Mouse (Mus musculus) ES-E14 (cell line): ENCODE measurements around the gene Zbtb46. TPM values are rescaled to one million over a fixed set of nuclear protein-coding genes. Genes with fewer than 3 reads are reported as not detected.

Source experiments
- DNase-seq: peaks from one replicate; pipeline ENCODE4 v3.0.0-alpha.2; 2013; ENCODE audit warnings: low read depth, low spot score
- H3K27ac ChIP-seq: 2 replicates; pipeline ENCODE4 v1.5.1; 2012; ENCODE audit warnings: low read depth, mild to moderate bottlenecking, low read length, moderate library complexity, mixed read lengths; ENCODE audit not compliant: poor library complexity, insufficient read depth, severe bottlenecking
- H3K36me3 ChIP-seq: 2 replicates; pipeline ENCODE4 v1.6.1; 2012; ENCODE audit warnings: mild to moderate bottlenecking, low read length, moderate library complexity, mixed read lengths; ENCODE audit not compliant: control insufficient read depth, poor library complexity, insufficient read depth, severe bottlenecking
- H3K4me1 ChIP-seq, 2 experiments: fragments of 150-350 bp in 1 of 2; sonication (generic) in 1 of 2; 2 replicates each; pipeline ENCODE4 v1.6.1; 2012; ENCODE audit warnings: low read length in 2 of 2, mild to moderate bottlenecking in 1 of 2, mixed read lengths in 1 of 2; ENCODE audit not compliant: control insufficient read depth in 2 of 2, insufficient read depth in 2 of 2, poor library complexity in 1 of 2
- H3K4me3 ChIP-seq, 2 experiments: fragments of 150-350 bp in 1 of 2; sonication (generic) in 1 of 2; 2 replicates each; pipeline ENCODE4 v1.5.1; 2012; ENCODE audit warnings: low read length in 2 of 2, low read depth in 1 of 2, mild to moderate bottlenecking in 1 of 2, mixed read lengths in 1 of 2; ENCODE audit not compliant: insufficient read depth in 1 of 2, poor library complexity in 1 of 2, severe bottlenecking in 1 of 2
- H3K9ac ChIP-seq: 2 replicates; pipeline ENCODE4 v1.6.1; 2012; ENCODE audit warnings: low read depth, mild to moderate bottlenecking, low read length, mixed read lengths; ENCODE audit not compliant: poor library complexity, insufficient read depth, severe bottlenecking
- H3K9me3 ChIP-seq: fragments of 150-350 bp; sonication (generic); 2 replicates; pipeline ENCODE4 v1.6.1; 2012; ENCODE audit warnings: low read depth, mild to moderate bottlenecking, low read length; ENCODE audit not compliant: control insufficient read depth, insufficient read depth
- CHD2 ChIP-seq: IDR thresholded peaks from 2 replicates; pipeline ENCODE4 v1.6.1; 2014; ENCODE audit warnings: mild to moderate bottlenecking, low read depth, low read length, inconsistent platforms
- HCFC1 ChIP-seq: IDR thresholded peaks from 2 replicates; pipeline ENCODE4 v1.6.1; 2012; ENCODE audit warnings: low read length, inconsistent platforms, borderline replicate concordance; ENCODE audit not compliant: insufficient read depth
- MAFK ChIP-seq: IDR thresholded peaks from 2 replicates; pipeline ENCODE4 v1.6.1; 2014; ENCODE audit warnings: mild to moderate bottlenecking, low read depth, low read length, inconsistent platforms; ENCODE audit not compliant: insufficient read depth
- ZC3H11A ChIP-seq: IDR thresholded peaks from 2 replicates; pipeline ENCODE4 v1.6.1; 2012; ENCODE audit warnings: low read depth, mild to moderate bottlenecking, inconsistent platforms, low read length, borderline replicate concordance
- ZNF384 ChIP-seq: IDR thresholded peaks from 2 replicates; pipeline ENCODE4 v1.6.1; 2012; ENCODE audit warnings: low read depth, low read length, inconsistent platforms
- in situ Hi-C, 2 experiments: fragments of 600-800 bp; cut with MboI; formaldehyde crosslinking; loops; one replicate each; pipeline ENCODE4 v1.15.1; 2025; ENCODE audit warnings: low sequenced_read_pairs in 2 of 2, inconsistent platforms in 1 of 2; ENCODE audit not compliant: unreplicated experiment in 2 of 2
- total RNA-seq: library from RNA; depleted of rRNA; stranded (reverse); fragments of 300-350 nt; gene quantifications from 2 replicates; pipeline ENCODE4 v1.2.3, GENCODE M21; 2012

Gene Zbtb46
- total RNA-seq, 1 experiment, result 4.4 TPM

GRCm38 (mm10) chr2:181455899-181456298, 3.3 kb downstream of the Zbtb46 start:
- no peaks in the 10 kb centered on the region for H3K36me3 ChIP-seq
- H3K4me1 ChIP-seq, result peaks cover 3% of the 10 kb centered on the region in 2 experiments; a peak in 2 of 4 replicates
- no peak overlapping the region for H3K4me3 ChIP-seq
- H3K9me3 ChIP-seq, result no peaks in the 10 kb centered on the region
- in situ Hi-C loops, result no loop called here
- no peak for TF ChIP-seq MAFK
- TF ChIP-seq HCFC1, result no peak
- no peak for TF ChIP-seq ZC3H11A
- no peak for TF ChIP-seq CHD2
- no peak for TF ChIP-seq ZNF384
- DNase-seq, result no peak
- no peak overlapping the region for H3K27ac ChIP-seq
- H3K9ac ChIP-seq, result no peak overlapping the region

DNA sequence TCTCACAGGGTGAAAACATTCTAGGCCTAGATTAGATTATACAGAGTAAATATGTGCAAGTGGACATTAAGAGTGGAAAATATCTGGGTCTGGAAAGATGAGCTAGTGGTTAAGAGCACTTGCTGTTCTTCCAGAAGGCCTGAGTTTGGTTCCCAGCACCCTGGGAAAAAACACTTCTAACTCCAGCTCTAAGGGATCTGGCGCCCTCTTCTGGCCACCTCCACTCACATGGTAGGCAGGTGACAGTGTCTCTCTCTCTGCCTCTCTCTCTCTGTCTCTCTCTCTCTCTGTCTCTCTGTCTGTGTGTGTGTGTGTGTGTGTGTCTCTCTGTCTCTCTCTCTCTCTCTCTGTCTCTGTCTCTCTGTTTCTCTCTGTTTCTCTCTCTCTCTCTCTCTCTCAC, 6.0 kb downstream of the Zbtb46 start:
- peak; percentile 35 for DNase-seq
- H3K36me3 ChIP-seq, result no peaks in the 10 kb centered on the region
- no peak overlapping the region for H3K27ac ChIP-seq
- TF ChIP-seq CHD2, result no peak
- TF ChIP-seq ZNF384, result no peak
- TF ChIP-seq HCFC1, result no peak
- TF ChIP-seq MAFK, result no peak
- TF ChIP-seq ZC3H11A, result no peak
- no peak overlapping the region for H3K9ac ChIP-seq
- no peaks in the 10 kb centered on the region for H3K9me3 ChIP-seq
- no peak overlapping the region for H3K4me3 ChIP-seq
- in situ Hi-C loops, result no loop called here
- H3K4me1 ChIP-seq, result peaks cover 0 to 2% of the 10 kb centered on the region in 2 experiments; a peak in 1 of 4 replicates

- no peak overlapping the region for H3K9ac ChIP-seq
- H3K4me3 ChIP-seq, result no peak overlapping the region
- in situ Hi-C loops, result no loop called here
- H3K36me3 ChIP-seq, result no peaks in the 10 kb centered on the region
- no peak overlapping the region for H3K27ac ChIP-seq
- H3K9me3 ChIP-seq, result no peaks in the 10 kb centered on the region
- no peaks in the 10 kb centered on the region for H3K4me1 ChIP-seq
- TF ChIP-seq MAFK (no peak), HCFC1 (no peak), ZNF384 (no peak), CHD2 (no peak), ZC3H11A (no peak)
- no peak for DNase-seq
These were observed 7.0 kb downstream of the Zbtb46 start for GRCm38 (mm10) chr2:181452181-181452580.

DNA sequence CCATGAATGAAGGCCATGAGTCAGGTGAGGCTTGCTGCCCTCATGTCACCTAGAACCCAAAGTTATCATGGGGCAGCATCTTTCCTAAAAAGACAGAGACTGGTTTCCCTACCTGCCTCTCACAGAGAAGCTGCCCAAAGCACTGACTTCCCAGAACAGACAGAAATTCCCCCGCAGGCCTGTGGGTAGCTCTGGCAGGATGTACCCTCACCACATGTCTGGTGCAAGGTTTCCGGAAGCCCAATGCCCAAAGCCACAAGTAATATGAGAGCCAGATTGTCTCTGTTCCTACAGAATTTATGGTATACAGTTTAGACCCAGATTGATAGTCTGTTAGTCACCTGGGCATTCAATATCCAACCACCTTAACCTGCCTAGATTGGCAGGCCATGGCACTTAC, 16.2 kb downstream of the Zbtb46 start:
- Histone ChIP-seq H3K9ac (no peak overlapping the region), H3K36me3 (no peaks in the 10 kb centered on the region), H3K4me3 (no peak overlapping the region), H3K9me3 (no peaks in the 10 kb centered on the region), H3K27ac (no peak overlapping the region), H3K4me1 (no peaks in the 10 kb centered on the region)
- DNase-seq, result no peak
- TF ChIP-seq HCFC1 (no peak), MAFK (no peak), ZNF384 (no peak), ZC3H11A (no peak), CHD2 (no peak)
- in situ Hi-C loops, result no loop called here

DNA sequence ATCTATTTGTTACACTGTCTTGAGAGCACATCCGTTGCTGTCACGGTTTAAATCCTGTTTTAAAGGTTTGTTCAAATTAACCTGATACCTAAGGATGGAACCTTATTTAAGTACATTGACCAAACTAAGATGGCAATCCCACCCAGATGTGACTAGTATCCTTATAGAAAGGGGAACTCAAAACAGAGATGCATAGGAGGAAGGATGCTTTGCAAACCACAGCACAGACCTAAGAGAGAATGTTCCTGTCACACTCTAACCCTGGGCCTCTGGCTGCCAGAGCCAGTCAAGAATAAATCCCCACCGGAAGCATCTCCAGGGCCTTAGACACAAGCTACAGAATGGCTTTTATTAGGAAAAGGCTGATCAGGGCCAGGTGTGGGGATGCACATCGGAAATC, 21.1 kb downstream of the Zbtb46 start:
- no peak for TF ChIP-seq ZNF384
- no peak for TF ChIP-seq CHD2
- TF ChIP-seq ZC3H11A, result no peak
- TF ChIP-seq HCFC1, result no peak
- TF ChIP-seq MAFK, result no peak
- H3K36me3 ChIP-seq, result no peaks in the 10 kb centered on the region
- H3K4me3 ChIP-seq, result no peak overlapping the region
- no peak overlapping the region for H3K27ac ChIP-seq
- DNase-seq, result no peak
- no peaks in the 10 kb centered on the region for H3K9me3 ChIP-seq
- no peak overlapping the region for H3K9ac ChIP-seq
- H3K4me1 ChIP-seq, result no peaks in the 10 kb centered on the region
- in situ Hi-C loops, result no loop called here
